Mouse (Mus musculus) left cerebral cortex, adult 2 months (tissue): ENCODE results near the gene Shank2. TPM values are rescaled to one million over a fixed set of nuclear protein-coding genes. Genes with fewer than 3 reads are reported as not detected.

Experiments
- DNase-seq, 2 experiments: peaks; one replicate each; pipeline ENCODE4 v3.0.0; 2021 to 2022; ENCODE audit warnings: low spot score in 2 of 2, mixed read lengths in 1 of 2; ENCODE audit errors: extremely low spot score in 1 of 2
- H3K27ac ChIP-seq: fragments of 200-600 bp; 2 replicates; pipeline ENCODE4 v1.8.1; 2022
- H3K4me3 ChIP-seq: fragments of 200-600 bp; 2 replicates; pipeline ENCODE4 v1.8.1; 2022
- CTCF ChIP-seq: fragments of 200-600 bp; IDR thresholded peaks from 2 replicates; pipeline ENCODE4 v1.8.1; 2022; ENCODE audit warnings: antibody characterized with exemption, mild to moderate bottlenecking, moderate library complexity
- intact Hi-C: fragments of 180-260 bp; cut with DNase I; formaldehyde crosslinking; loops from one replicate; pipeline ENCODE4 v1.15.1; 2025
- total RNA-seq, 2 experiments: library from RNA; stranded (reverse); gene quantifications; 2 replicates each; pipeline ENCODE4 v1.2.3; 2021

Shank2 gene
- total RNA-seq, 2 experiments from 2014 or later: 163 to 170 TPM

- no peak overlapping the region for H3K4me3 ChIP-seq
- peak; percentile 99 for TF ChIP-seq CTCF
- H3K27ac ChIP-seq: no peak overlapping the region
- intact Hi-C loops: loop anchor here (1.0 to 5.0 kb wide), 4 partner anchors 209 to 524 kb away; no protein-coding TSS in a partner anchor
- DNase-seq: peak; percentile 64 to 71
These were observed 424.2 kb downstream of the Shank2 start for GRCm38 (mm10) chr7:144425953-144426352.

DNA sequence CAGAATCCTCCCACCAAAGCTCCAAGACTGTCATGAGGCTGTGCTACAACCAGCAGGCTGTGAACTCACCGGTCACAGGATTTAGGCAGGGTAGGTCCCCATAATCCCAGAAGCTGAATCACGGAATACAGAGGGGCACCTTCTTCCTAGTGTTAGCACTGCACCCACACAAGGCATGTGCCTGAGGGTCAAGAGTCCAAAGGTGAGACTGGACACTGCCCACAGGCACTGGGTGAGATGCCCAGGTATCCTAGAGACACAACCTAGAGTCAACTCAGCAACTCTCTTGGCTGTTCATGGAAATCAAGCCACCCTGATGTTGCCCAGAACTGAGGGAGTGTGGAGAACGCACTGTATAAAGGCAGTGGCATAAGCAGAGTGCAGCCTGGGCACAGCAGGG lies 424.9 kb downstream of the Shank2 start:
- intact Hi-C loops: loop anchor here (1.0 to 5.0 kb wide), 4 partner anchors 209 to 524 kb away; no protein-coding TSS in a partner anchor
- TF ChIP-seq CTCF: no peak
- Histone ChIP-seq H3K27ac (no peak overlapping the region), H3K4me3 (no peak overlapping the region)
- no peak for DNase-seq

DNA sequence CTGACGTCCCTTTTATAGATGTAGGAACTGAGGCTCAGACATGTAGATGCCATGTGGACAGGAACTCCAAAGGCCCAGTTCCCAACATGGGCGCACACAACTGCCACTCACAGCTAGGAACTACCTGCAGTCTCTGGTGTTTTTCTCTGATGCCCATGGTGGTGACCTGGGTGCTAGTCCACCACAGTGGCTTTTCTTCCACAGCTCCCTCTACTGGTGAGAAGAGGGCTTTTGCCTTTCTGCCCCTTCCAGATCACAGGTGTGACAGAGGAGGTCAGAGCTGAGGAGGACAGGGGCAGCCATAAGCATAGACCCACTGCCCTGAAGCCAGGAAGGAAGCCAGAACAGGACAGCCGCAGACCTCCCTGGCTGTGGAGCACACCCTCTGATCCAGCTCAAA lies 425.7 kb downstream of the Shank2 start:
- H3K27ac ChIP-seq: no peak overlapping the region
- TF ChIP-seq CTCF: peak; percentile 56
- DNase-seq: no peak
- no peak overlapping the region for H3K4me3 ChIP-seq
- intact Hi-C loops: loop anchor here (2.0 to 5.0 kb wide), 3 partner anchors 340 to 525 kb away; no protein-coding TSS in a partner anchor

- TF ChIP-seq CTCF: no peak
- no peak overlapping the region for H3K27ac ChIP-seq
- intact Hi-C loops: no loop called here
- H3K4me3 ChIP-seq: no peak overlapping the region
- DNase-seq: no peak
These were observed 431.2 kb downstream of the Shank2 start for GRCm38 (mm10) chr7:144432920-144433319.

GRCm38 (mm10) chr7:144438811-144439210 lies 437.1 kb downstream of the Shank2 start:
- intact Hi-C loops: no loop called here
- H3K4me3 ChIP-seq: no peak overlapping the region
- DNase-seq: no peak
- no peak for TF ChIP-seq CTCF
- H3K27ac ChIP-seq: no peak overlapping the region

GRCm38 (mm10) chr7:144441466-144441865 lies 439.7 kb downstream of the Shank2 start:
- Histone ChIP-seq H3K4me3 (no peak overlapping the region), H3K27ac (no peak overlapping the region)
- DNase-seq: no peak
- no peak for TF ChIP-seq CTCF
- intact Hi-C loops: no loop called here

- no peak for DNase-seq
- Histone ChIP-seq H3K4me3 (no peak overlapping the region), H3K27ac (no peak overlapping the region)
- TF ChIP-seq CTCF: no peak
- intact Hi-C loops: no loop called here
These were observed 440.2 kb downstream of the Shank2 start for GRCm38 (mm10) chr7:144441976-144442375.

DNA sequence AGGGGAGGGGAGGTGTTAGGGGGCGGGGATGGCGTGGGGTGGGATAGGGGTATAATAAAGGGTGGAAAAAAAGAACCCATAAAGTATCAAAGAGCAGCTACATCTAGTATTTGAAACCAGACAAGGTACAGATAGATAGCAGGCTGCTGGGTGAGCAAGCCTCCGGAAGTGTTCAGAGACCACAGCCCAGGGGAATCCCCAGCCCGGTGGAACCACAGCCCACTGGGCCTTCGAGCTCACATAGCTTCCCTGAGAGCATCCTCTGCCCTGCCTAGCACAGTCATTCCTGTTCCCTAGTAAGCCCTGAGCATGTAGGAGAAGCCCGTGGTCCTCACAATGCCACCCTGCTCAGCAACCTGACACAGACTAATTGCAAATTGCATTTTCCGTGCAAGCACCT lies 443.1 kb downstream of the Shank2 start:
- no peak overlapping the region for H3K27ac ChIP-seq
- TF ChIP-seq CTCF: no peak
- intact Hi-C loops: no loop called here
- no peak for DNase-seq
- no peak overlapping the region for H3K4me3 ChIP-seq

DNA sequence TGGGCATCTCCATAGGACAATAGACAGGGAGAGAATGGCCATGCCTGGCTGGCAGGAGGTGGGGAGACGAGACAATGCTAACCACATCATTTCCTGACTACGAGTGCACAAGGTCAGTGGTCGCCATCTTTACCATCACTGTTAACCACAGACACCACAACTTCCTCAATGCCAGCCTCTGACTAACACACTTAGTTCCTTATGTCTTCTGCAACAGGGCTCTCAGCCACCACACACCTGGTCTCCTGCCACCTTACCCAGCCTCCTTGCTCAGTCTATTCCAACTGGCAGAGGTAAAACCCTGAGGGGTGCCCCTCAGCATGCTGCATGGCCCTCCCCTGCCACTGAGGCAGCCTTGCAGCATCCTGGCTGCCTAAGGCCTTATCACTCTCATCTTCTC lies 445.4 kb downstream of the Shank2 start:
- no peak for TF ChIP-seq CTCF
- intact Hi-C loops: no loop called here
- no peak overlapping the region for H3K4me3 ChIP-seq

GRCm38 (mm10) chr7:144448186-144448585 lies 446.5 kb downstream of the Shank2 start:
- DNase-seq: no peak
- TF ChIP-seq CTCF: no peak
- intact Hi-C loops: no loop called here
- Histone ChIP-seq H3K4me3 (no peak overlapping the region), H3K27ac (no peak overlapping the region)

More for the DNA sequence above, 445.4 kb downstream of the Shank2 start:
- no peak overlapping the region for H3K27ac ChIP-seq
- no peak for DNase-seq

GRCm38 (mm10) chr7:144449637-144450570 lies 448.2 kb downstream of the Shank2 start:
- no peak for TF ChIP-seq CTCF
- Histone ChIP-seq H3K27ac (no peak overlapping the region), H3K4me3 (no peak overlapping the region)
- peak; percentile 63 to 68 for DNase-seq
- intact Hi-C loops: no loop called here

DNA sequence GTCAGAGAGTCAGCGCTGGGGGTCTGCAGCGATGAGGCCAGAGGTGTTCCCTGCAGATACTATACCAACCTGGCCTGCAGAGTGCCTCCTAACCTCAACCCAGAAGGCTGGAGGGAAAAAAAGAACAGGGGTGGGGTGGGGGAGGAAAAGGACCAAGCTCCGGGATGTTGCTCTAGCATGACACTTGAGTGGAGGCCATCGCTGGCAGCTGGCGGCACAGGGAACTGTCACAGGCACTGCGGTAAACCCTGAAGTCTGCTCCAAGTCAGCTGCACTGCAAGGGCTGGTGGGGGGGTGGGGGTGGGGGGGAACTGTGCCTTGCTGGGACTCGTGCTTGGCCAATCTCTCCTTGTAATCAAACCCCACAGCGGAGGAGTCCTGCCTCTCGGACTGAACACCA lies 448.9 kb downstream of the Shank2 start:
- intact Hi-C loops: no loop called here
- Histone ChIP-seq H3K27ac (no peak overlapping the region), H3K4me3 (no peak overlapping the region)
- DNase-seq: no peak
- TF ChIP-seq CTCF: no peak
